Mouse (Mus musculus) myocyte (in vitro differentiated cells): ENCODE measurements around the gene Pcgf5.

Experiments used
- MYOD1 ChIP-seq, 3 experiments: IDR thresholded peaks; one replicate each; pipeline ENCODE4 v1.6.1; 2011; ENCODE audit warnings: control low read depth in 2 of 3, low read depth in 2 of 3, mild to moderate bottlenecking in 2 of 3, moderate library complexity in 1 of 3; ENCODE audit not compliant: insufficient read length in 2 of 3, control insufficient read depth in 1 of 3
- POLR2A ChIP-seq: IDR thresholded peaks from one replicate; pipeline ENCODE4 v1.6.1; 2011; ENCODE audit warnings: low read depth, mild to moderate bottlenecking, control low read depth, moderate library complexity; ENCODE audit not compliant: insufficient read length
- POLR2AphosphoS2 ChIP-seq: IDR thresholded peaks from one replicate; pipeline ENCODE4 v1.6.1; 2011; ENCODE audit warnings: low read depth, control low read depth; ENCODE audit not compliant: insufficient read length
- SRF ChIP-seq: IDR thresholded peaks from one replicate; pipeline ENCODE4 v1.6.1; 2011; ENCODE audit warnings: low read depth; ENCODE audit not compliant: control insufficient read depth, insufficient read length
- TCF12 ChIP-seq: IDR thresholded peaks from one replicate; pipeline ENCODE4 v1.6.1; 2011; ENCODE audit warnings: mild to moderate bottlenecking, control low read depth; ENCODE audit not compliant: poor library complexity, insufficient read depth, severe bottlenecking

- TF ChIP-seq POLR2A (no peak), POLR2AphosphoS2 (no peak), SRF (no peak), MYOD1 (IDR thresholded peaks at IDR 0.05; ENCODE audit: control insufficient read depth in 1 of 3, insufficient read length in 2 of 3, low read depth in 2 of 3) (no peak), TCF12 (no peak)
Measured at GRCm38 (mm10) chr19:36347376-36347775, 733 bp upstream of the Pcgf5 start.
